Mouse (Mus musculus) MEL-GATA-1-ER (cell line): ENCODE results near the gene Elp6.
A peak's percentile ranks its signal among the peaks of the same experiment; 100 is the strongest.

Source experiments
- DNase-seq: peaks from one replicate; pipeline ENCODE4 v3.0.0-alpha.2; 2012; ENCODE audit warnings: low read depth; ENCODE audit errors: extremely low read depth

Elp6 gene

GRCm38 (mm10) chr9:110351932-110352632, 47.1 kb downstream of the Elp6 start:
- DNase-seq: peak; percentile 82

GRCm38 (mm10) chr9:110358341-110358740, 53.4 kb downstream of the Elp6 start:
- DNase-seq: no peak

- DNase-seq: no peak
Observed at GRCm38 (mm10) chr9:110361299-110361698, 56.3 kb downstream of the Elp6 start.

- no peak for DNase-seq
Observed at GRCm38 (mm10) chr9:110362337-110362736, 57.4 kb downstream of the Elp6 start.

GRCm38 (mm10) chr9:110366746-110367145, 61.8 kb downstream of the Elp6 start:
- DNase-seq: no peak

- no peak for DNase-seq
Observed at GRCm38 (mm10) chr9:110369860-110370259, 64.9 kb downstream of the Elp6 start.
